Mouse (Mus musculus) liver, postnatal 0 days (tissue): ENCODE results near the gene Atp6v1g1. TPM values are rescaled to one million over a fixed set of nuclear protein-coding genes. Genes with fewer than 3 reads are reported as not detected.

Experiments
- ATAC-seq: fragments of 200-750 bp; cut with Nextera tagmentation; 2 replicates; pipeline ENCODE4 v1.8.0; 2017; ENCODE audit warnings: mild to moderate bottlenecking, moderate library complexity
- DNase-seq: peaks from one replicate; pipeline ENCODE4 v3.0.0-alpha.2; 2016
- H3K27ac ChIP-seq: fragments of 300-500 bp; sonication (generic); 2 replicates; pipeline ENCODE4 v1.5.1; 2014; ENCODE audit warnings: antibody characterized with exemption, moderate library complexity, mild to moderate bottlenecking, low read depth
- H3K27me3 ChIP-seq: fragments of 300-500 bp; sonication (generic); 2 replicates; pipeline ENCODE4 v1.6.1; 2014; ENCODE audit warnings: low read length, control low read depth, mixed read lengths; ENCODE audit not compliant: insufficient read depth
- H3K36me3 ChIP-seq: fragments of 300-500 bp; sonication (generic); replicated peaks from 2 replicates; pipeline ENCODE4 v1.6.1; 2014; ENCODE audit warnings: mild to moderate bottlenecking, control low read depth, low read length, moderate library complexity, mixed read lengths; ENCODE audit not compliant: insufficient read depth
- H3K4me1 ChIP-seq: fragments of 300-500 bp; sonication (generic); 2 replicates; pipeline ENCODE4 v1.6.1; 2014; ENCODE audit warnings: antibody characterized with exemption, mild to moderate bottlenecking, control low read depth; ENCODE audit not compliant: insufficient read depth
- H3K4me2 ChIP-seq: fragments of 300-500 bp; sonication (generic); 2 replicates; pipeline ENCODE4 v1.6.1; 2014; ENCODE audit warnings: low read depth, mild to moderate bottlenecking, low read length, moderate library complexity, mixed read lengths
- H3K4me3 ChIP-seq: fragments of 300-500 bp; sonication (generic); 2 replicates; pipeline ENCODE4 v1.5.1; 2014; ENCODE audit warnings: low read depth, low read length
- H3K9ac ChIP-seq: fragments of 300-500 bp; sonication (generic); replicated peaks from 2 replicates; pipeline ENCODE4 v1.6.1; 2014; ENCODE audit warnings: mild to moderate bottlenecking, moderate library complexity
- H3K9me3 ChIP-seq: fragments of 300-500 bp; sonication (generic); 2 replicates; pipeline ENCODE4 v1.6.1; 2016; ENCODE audit warnings: mild to moderate bottlenecking, control low read depth, low read length, mixed read lengths
- CTCF ChIP-seq: sonication (generic); IDR thresholded peaks from 2 replicates; pipeline ENCODE4 v1.5.1; 2016; ENCODE audit warnings: antibody characterized with exemption, low read depth
- EP300 ChIP-seq: IDR thresholded peaks from 2 replicates; pipeline ENCODE4 v1.6.1; 2016; ENCODE audit warnings: antibody characterized with exemption, low read depth, mild to moderate bottlenecking
- WGBS: fragments of 180-500 bp; shearing (Covaris S2); extraction: QIAGEN DNeasy Blood & Tissue Kit; methylation state at CpG from one replicate; pipeline ENCODE4 v1.1.7; 2014; ENCODE audit not compliant: insufficient replicate concordance; 5-methylcytosine and 5-hydroxymethylcytosine counted together
- polyA plus RNA-seq: library from polyadenylated mRNA; unstranded; fragments of >200 nt; fragmentation: Nextera tagmentation; extraction: Ambion mirVana; gene quantifications from 2 replicates; pipeline ENCODE4 v1.2.1, GENCODE M21; 2015

Gene Atp6v1g1
- polyA plus RNA-seq, 1 experiment from 2014 or later = 152 TPM

DNA sequence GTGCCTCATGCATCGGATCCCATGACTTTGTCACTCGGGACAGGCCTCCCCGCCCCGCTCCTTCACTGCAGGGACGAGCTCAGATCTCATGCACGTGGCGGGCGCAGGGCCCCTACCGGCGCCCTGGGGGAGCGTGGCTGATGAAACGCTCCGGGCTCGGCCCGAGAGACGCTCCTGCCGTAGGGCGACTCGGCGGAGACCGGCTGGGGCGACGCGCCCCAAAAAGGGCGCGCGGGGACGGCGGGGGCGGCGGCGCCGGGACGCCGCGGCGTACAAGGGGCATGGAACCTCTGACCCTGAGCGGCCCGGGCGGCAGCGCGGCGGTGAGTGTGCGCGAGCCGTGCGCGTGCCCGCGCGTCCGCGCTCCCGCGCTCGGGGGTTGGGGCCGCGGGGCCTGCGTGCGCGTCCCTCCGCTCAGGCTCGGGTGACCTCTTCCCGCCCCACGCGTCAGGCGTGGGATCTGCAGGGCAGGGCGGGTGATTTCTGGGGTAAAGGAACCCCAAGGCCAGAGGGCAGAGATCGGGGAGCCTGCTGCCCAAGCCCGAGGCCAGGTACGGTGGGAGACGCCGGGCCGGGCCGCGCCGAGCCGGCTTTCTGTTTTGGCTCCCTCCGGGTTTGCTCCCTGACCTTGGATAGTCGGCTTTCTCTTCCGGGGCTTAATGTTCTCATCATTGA, 14.0 kb downstream of the Atp6v1g1 start, which contains the start of gene Tmem268:
TSS of gene Tmem268 (plus strand) at position 375 of the 675 bp plus-strand sequence.
- Histone ChIP-seq H3K27ac (peak within 1 kb of the TSS; percentile 96), H3K36me3 (no peaks in the 10 kb centered on the region), H3K9ac (peak within 1 kb of the TSS; percentile 82), H3K9me3 (no peaks in the 10 kb centered on the region), H3K27me3 (no peaks in the 10 kb centered on the region), H3K4me2 (peak within 1 kb of the TSS; percentile 95), H3K4me3 (peak within 1 kb of the TSS; percentile 73), H3K4me1 (peaks cover 75% of the 10 kb centered on the region)
- ATAC-seq (peak; percentile 80), DNase-seq (peak; percentile 86)
- under 1% methylated on average over 51 of the region's 81 CpGs for WGBS
- TF ChIP-seq EP300 (no peak), CTCF (peak; percentile 36)

DNA sequence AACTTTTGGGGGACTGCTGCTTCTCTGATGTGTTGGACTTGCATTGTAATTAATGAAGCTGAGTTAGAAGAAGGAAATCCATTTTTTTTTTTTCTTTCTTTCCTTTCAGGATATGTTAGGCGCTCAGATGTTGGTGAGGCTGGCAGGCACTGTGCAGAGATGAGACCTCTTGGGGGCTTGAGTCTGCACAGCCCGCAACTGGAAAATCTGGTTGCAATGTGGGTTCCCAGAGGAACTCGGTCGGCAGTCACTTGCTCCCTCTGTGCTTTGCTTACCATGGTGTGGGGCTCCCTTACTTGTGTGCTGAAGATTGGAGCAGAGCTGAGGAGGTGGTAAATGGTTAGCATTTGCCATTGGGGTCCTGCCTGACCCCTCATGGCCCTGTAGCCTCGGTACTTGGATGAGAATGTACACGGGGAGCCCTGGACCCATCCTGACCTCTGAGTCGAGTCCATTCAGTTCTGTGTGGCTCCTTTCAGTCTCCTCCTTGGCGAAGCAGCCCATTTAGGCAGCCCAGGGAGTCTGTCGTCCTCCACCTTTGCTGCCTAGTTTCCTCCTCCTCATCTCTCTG, 14.6 kb downstream of the Atp6v1g1 start:
- no peaks in the 10 kb centered on the region for H3K9me3 ChIP-seq
- H3K27me3 ChIP-seq = no peaks in the 10 kb centered on the region
- peaks cover 74% of the 10 kb centered on the region for H3K4me1 ChIP-seq
- ATAC-seq (no peak), DNase-seq (no peak)
- 30% methylated on average over 9 of the region's 9 CpGs for WGBS
- no peaks in the 10 kb centered on the region for H3K36me3 ChIP-seq
- peak overlapping the region; percentile 96 for H3K27ac ChIP-seq
- peak overlapping the region; percentile 95 for H3K4me2 ChIP-seq
- peak overlapping the region; percentile 73 for H3K4me3 ChIP-seq
- TF ChIP-seq EP300 (no peak), CTCF (no peak)
- H3K9ac ChIP-seq = peak overlapping the region; percentile 82

DNA sequence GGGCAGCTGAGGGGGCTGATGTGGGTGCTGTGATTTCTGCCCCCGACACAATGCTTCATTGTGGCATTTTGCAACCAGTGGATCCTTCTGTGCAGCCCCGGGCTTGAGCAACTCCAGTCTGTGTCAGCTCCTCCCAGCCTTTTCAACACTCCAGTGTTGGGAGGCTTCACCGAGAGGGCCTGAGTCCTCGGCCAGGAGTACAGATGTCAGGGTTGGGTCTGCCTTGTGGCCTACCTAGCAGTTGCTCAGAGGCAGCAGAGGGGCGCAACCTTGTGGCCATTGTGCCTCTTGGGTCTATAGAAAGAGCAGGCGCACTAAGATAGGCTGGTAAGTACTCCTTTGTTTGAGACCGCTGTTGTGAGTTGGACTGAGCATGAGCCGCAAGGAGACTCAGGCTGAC, 15.5 kb downstream of the Atp6v1g1 start:
- peak overlapping the region; percentile 73 for H3K4me3 ChIP-seq
- TF ChIP-seq EP300 (no peak), CTCF (peak; percentile 38)
- peak overlapping the region; percentile 55 for H3K9ac ChIP-seq
- H3K9me3 ChIP-seq = no peaks in the 10 kb centered on the region
- H3K4me1 ChIP-seq = peaks cover 67% of the 10 kb centered on the region
- WGBS = 46% methylated on average over 8 of the region's 8 CpGs
- ATAC-seq = peak; percentile 29
- DNase-seq = peak; percentile 57
- H3K4me2 ChIP-seq = peak overlapping the region; percentile 95
- H3K27ac ChIP-seq = peak overlapping the region; percentile 96
- H3K27me3 ChIP-seq = no peaks in the 10 kb centered on the region
- H3K36me3 ChIP-seq = peaks cover 6% of the 10 kb centered on the region

- H3K27me3 ChIP-seq = no peaks in the 10 kb centered on the region
- no peaks in the 10 kb centered on the region for H3K9me3 ChIP-seq
- H3K9ac ChIP-seq = peak overlapping the region; percentile 46; the same call in 1 of the 2 replicates
- peak overlapping the region; percentile 96 for H3K27ac ChIP-seq
- peak; percentile 36 for DNase-seq
- no peak for TF ChIP-seq CTCF
- TF ChIP-seq EP300 = peak; percentile 26; the same call in 1 of the 2 replicates
- peak; percentile 64 for ATAC-seq
- peaks cover 54% of the 10 kb centered on the region for H3K4me1 ChIP-seq
- WGBS = 19% methylated on average over 7 of the region's 7 CpGs
- peak overlapping the region; percentile 34 for H3K4me3 ChIP-seq
- H3K36me3 ChIP-seq = peaks cover 13% of the 10 kb centered on the region
- H3K4me2 ChIP-seq = peak overlapping the region; percentile 95
These were observed 17.5 kb downstream of the Atp6v1g1 start for GRCm38 (mm10) chr4:63561861-63562675.

- peak overlapping the region; percentile 96 for H3K27ac ChIP-seq
- H3K9me3 ChIP-seq = no peaks in the 10 kb centered on the region
- peak overlapping the region; percentile 95 for H3K4me2 ChIP-seq
- no peaks in the 10 kb centered on the region for H3K27me3 ChIP-seq
- no peak for DNase-seq
- 0 out of 2 replicates have a peak overlapping the region, but pooled peaks have one; percentile 34 for H3K4me3 ChIP-seq
- no peak for TF ChIP-seq EP300
- TF ChIP-seq CTCF = peak; percentile 50
- H3K9ac ChIP-seq = no peak overlapping the region
- ATAC-seq = no peak
- WGBS = 74% methylated on average over 4 of the region's 4 CpGs
- peaks cover 15% of the 10 kb centered on the region for H3K36me3 ChIP-seq
- H3K4me1 ChIP-seq = peaks cover 48% of the 10 kb centered on the region
These were observed 18.2 kb downstream of the Atp6v1g1 start for GRCm38 (mm10) chr4:63562742-63563141.
